Mouse (Mus musculus) bone marrow, adult 2 months (tissue): Measurements from ENCODE around the gene Dpp10.

ENCODE experiments used
- CTCF ChIP-seq: fragments of 200-500 bp; IDR thresholded peaks from 2 replicates; pipeline ENCODE4 v1.5.1; 2011; ENCODE audit warnings: low read length, control low read depth; ENCODE audit not compliant: control insufficient read depth, insufficient read depth
- POLR2A ChIP-seq: fragments of 200-500 bp; IDR thresholded peaks from 2 replicates; pipeline ENCODE4 v1.6.1; 2011; ENCODE audit warnings: low read depth, mild to moderate bottlenecking, control low read depth, low read length, borderline replicate concordance; ENCODE audit not compliant: control insufficient read depth

GRCm38 (mm10) chr1:124035306-124035990 is 9.9 kb downstream of the Dpp10 start:
- TF ChIP-seq CTCF (no peak), POLR2A (no peak)
